ENCODE assay signal across 21 mouse cellular contexts in genomic region chr10:96944229-96944628, GRCm38 (mm10).
"Had no signal": no experiment of that assay in that cellular context is flagged by ENCODE, and none has a peak within 500 bp of the region (broad histone marks: within the 10 kb centered on the region; RNA-seq: fewer than 3 reads in every experiment).

No protein-coding gene starts in this region.

- H3K9ac ChIP-seq: limb, embryonic 12.5 days; limb, embryonic 15.5 days; liver, embryonic 14.5 days; liver, postnatal 0 days; lung, embryonic 14.5 days; midbrain, embryonic 12.5 days; stomach, embryonic 15.5 days had no signal

- H3K36me3 ChIP-seq: limb, embryonic 12.5 days; limb, embryonic 15.5 days; midbrain, embryonic 12.5 days; stomach, embryonic 15.5 days had no signal

- DNase-seq: kidney, adult 18-20 months; kidney, adult 9 months; kidney, postnatal 14 days; kidney, postnatal 4 days; left cerebral cortex, postnatal 4 days; liver, postnatal 0 days; lung, embryonic 14.5 days; right cerebral cortex, adult 18-20 months; right cerebral cortex, postnatal 14 days; right cerebral cortex, postnatal 4 days; thymus, postnatal 25 days had no signal

- ATAC-seq: intestine, embryonic 16.5 days; liver, postnatal 0 days; lung, postnatal 0 days had no signal

- H3K4me1 ChIP-seq: limb, embryonic 12.5 days; limb, embryonic 15.5 days; midbrain, embryonic 12.5 days; stomach, embryonic 15.5 days had no signal

- H3K27me3 ChIP-seq: limb, embryonic 12.5 days; limb, embryonic 15.5 days; midbrain, embryonic 12.5 days; stomach, embryonic 15.5 days had no signal

- H3K4me3 ChIP-seq: limb, embryonic 12.5 days; limb, embryonic 15.5 days; midbrain, embryonic 12.5 days; myocyte; stomach, embryonic 15.5 days had no signal

- H3K9me3 ChIP-seq: limb, embryonic 12.5 days; limb, embryonic 15.5 days; midbrain, embryonic 12.5 days; stomach, embryonic 15.5 days had no signal

- H3K27ac ChIP-seq: limb, embryonic 12.5 days; limb, embryonic 15.5 days; liver, embryonic 14.5 days; macrophage; midbrain, embryonic 12.5 days; stomach, embryonic 15.5 days had no signal

- H3K4me2 ChIP-seq: limb, embryonic 12.5 days; limb, embryonic 15.5 days; liver, embryonic 11.5 days; lung, embryonic 14.5 days; midbrain, embryonic 12.5 days; stomach, embryonic 15.5 days had no signal
